11 mouse cellular contexts compared by ENCODE assay signal in genomic region chr11:80711336-80711735, GRCm38 (mm10).
DNase-seq lines count a peak whose midpoint lies in the region; ATAC-seq lines count a peak whose summit lies in the region.
"Had no signal": no experiment of that assay in that cellular context is flagged by ENCODE, and none has a peak within 500 bp of the region (broad histone marks: within the 10 kb centered on the region; RNA-seq: fewer than 3 reads in every experiment).

No protein-coding gene starts in this region.

- H3K4me3 ChIP-seq in embryonic facial prominence, embryonic 14.5 days (ENCODE audit: low read depth, low read length), result no peak overlapping the region
- no peak overlapping the region for H3K4me3 ChIP-seq in embryonic facial prominence, embryonic 10.5 days
- no peak overlapping the region for H3K4me3 ChIP-seq in hindbrain, embryonic 16.5 days (ENCODE audit: low read length)
- H3K4me3 ChIP-seq: heart, embryonic 13.5 days had no signal

- no peaks in the 10 kb centered on the region for H3K9me3 ChIP-seq in embryonic facial prominence, embryonic 14.5 days (ENCODE audit: control insufficient read depth, low read length)
- H3K9me3 ChIP-seq in embryonic facial prominence, embryonic 10.5 days, result no peaks in the 10 kb centered on the region
- H3K9me3 ChIP-seq in hindbrain, embryonic 16.5 days (ENCODE audit: control insufficient read depth, low read length), result no peaks in the 10 kb centered on the region
- H3K9me3 ChIP-seq: heart, embryonic 13.5 days had no signal

- no peak overlapping the region for H3K27ac ChIP-seq in embryonic facial prominence, embryonic 14.5 days (replicated peaks; ENCODE audit: low read depth, low read length)
- no peak overlapping the region for H3K27ac ChIP-seq in embryonic facial prominence, embryonic 10.5 days (replicated peaks)
- no peak overlapping the region for H3K27ac ChIP-seq in hindbrain, embryonic 16.5 days (ENCODE audit: low read depth, low read length)
- H3K27ac ChIP-seq: heart, embryonic 13.5 days had no signal

- H3K27me3 ChIP-seq in embryonic facial prominence, embryonic 14.5 days (replicated peaks; ENCODE audit: control insufficient read depth, insufficient read depth, low read length), result no peaks in the 10 kb centered on the region
- no peaks in the 10 kb centered on the region for H3K27me3 ChIP-seq in embryonic facial prominence, embryonic 10.5 days (replicated peaks; ENCODE audit: low read depth, poor library complexity, severe bottlenecking)
- H3K27me3 ChIP-seq in hindbrain, embryonic 16.5 days (replicated peaks; ENCODE audit: control insufficient read depth, insufficient read depth, low read length), result no peaks in the 10 kb centered on the region
- H3K27me3 ChIP-seq: heart, embryonic 13.5 days had no signal

- no peaks in the 10 kb centered on the region for H3K4me1 ChIP-seq in embryonic facial prominence, embryonic 14.5 days (ENCODE audit: control insufficient read depth, insufficient read depth, low read length)
- no peaks in the 10 kb centered on the region for H3K4me1 ChIP-seq in embryonic facial prominence, embryonic 10.5 days
- no peaks in the 10 kb centered on the region for H3K4me1 ChIP-seq in hindbrain, embryonic 16.5 days (ENCODE audit: control insufficient read depth, insufficient read depth, low read depth, low read length)

- WGBS in embryonic facial prominence, embryonic 14.5 days, result 60% methylated on average over 6 of the region's 6 CpGs
- 70% methylated on average over 6 of the region's 6 CpGs for WGBS in embryonic facial prominence, embryonic 10.5 days
- 71% methylated on average over 6 of the region's 6 CpGs for WGBS in hindbrain, embryonic 16.5 days

- no peak overlapping the region for H3K9ac ChIP-seq in embryonic facial prominence, embryonic 14.5 days (ENCODE audit: low read depth, low read length)
- no peak overlapping the region for H3K9ac ChIP-seq in hindbrain, embryonic 16.5 days (ENCODE audit: low read depth, low read length)
- H3K9ac ChIP-seq: heart, embryonic 13.5 days had no signal

- intact Hi-C loops in left cerebral cortex, postnatal 36 days (cut with DNase I), result no loop called here

- H3K4me2 ChIP-seq in embryonic facial prominence, embryonic 14.5 days (ENCODE audit: low read depth, low read length), result no peak overlapping the region
- no peak overlapping the region for H3K4me2 ChIP-seq in hindbrain, embryonic 16.5 days (ENCODE audit: low read length)
- H3K4me2 ChIP-seq: heart, embryonic 13.5 days had no signal

- peak; percentile 24 for DNase-seq in embryonic facial prominence, embryonic 14.5 days (ENCODE audit: low spot score)
- DNase-seq in embryonic facial prominence, embryonic 10.5 days (ENCODE audit: low spot score), result no peak
- peak; percentile 84 for DNase-seq in NIH3T3 (ENCODE audit: low read depth)
- peak; percentile 71 to 84 for DNase-seq in heart, adult 9 months (ENCODE audit: low spot score in 2 of 2)
- peak; percentile 73 for DNase-seq in lung, postnatal 14 days
- no peak for DNase-seq in left cerebral cortex, postnatal 36 days (ENCODE audit: low spot score in 2 of 2)
- no peak for DNase-seq in Muller cell, postnatal 12 days (ENCODE audit: inconsistent ontology term)
- DNase-seq: embryo, embryonic 11 days; retina, postnatal 1 day had no signal

- no peak for ATAC-seq in embryonic facial prominence, embryonic 14.5 days (ENCODE audit: low read depth)
- no peak for ATAC-seq in hindbrain, embryonic 16.5 days

- no peaks in the 10 kb centered on the region for H3K36me3 ChIP-seq in embryonic facial prominence, embryonic 14.5 days (ENCODE audit: control insufficient read depth, insufficient read depth, low read length)
- no peaks in the 10 kb centered on the region for H3K36me3 ChIP-seq in embryonic facial prominence, embryonic 10.5 days (replicated peaks)
- H3K36me3 ChIP-seq in hindbrain, embryonic 16.5 days (ENCODE audit: control insufficient read depth, insufficient read depth, low read length), result no peaks in the 10 kb centered on the region
- H3K36me3 ChIP-seq: heart, embryonic 13.5 days had no signal

Comparison
In these comparisons a context has a peak if more than half of its experiments do, and no peak if none do; other contexts are left out.
1. DNase-seq: peak in embryonic facial prominence, embryonic 14.5 days (single experiment), NIH3T3 (single experiment), heart, adult 9 months (2 of 2) and lung, postnatal 14 days (single experiment); none in embryonic facial prominence, embryonic 10.5 days (single experiment), left cerebral cortex, postnatal 36 days (0 of 2) and Muller cell, postnatal 12 days (single experiment).